Mouse (Mus musculus) right cerebral cortex, adult 18-20 months (tissue): ENCODE results near the gene Mast4.
"Not testable (repeated sequence)": the region's sequence is repeated elsewhere in the genome, so short reads cannot be mapped to it uniquely, and the experiment has no call there.

Experiments
- DNase-seq: peaks from one replicate; pipeline ENCODE4 v3.0.0; 2022; ENCODE audit warnings: mixed read lengths

Mast4 gene

GRCm38 (mm10) chr13:103334392-103334686 lies at the start of gene Mast4:
Gene Mast4, minus strand, starts transcription at chr13:103334497.
- DNase-seq: peak; percentile 94

- DNase-seq: no peak
Observed at GRCm38 (mm10) chr13:103374495-103374894, 40.2 kb upstream of the Mast4 start.

GRCm38 (mm10) chr13:103369194-103369593 lies 34.9 kb upstream of the Mast4 start:
- peak; percentile 70 for DNase-seq

- DNase-seq: no peak
Observed at GRCm38 (mm10) chr13:103363181-103363580, 28.9 kb upstream of the Mast4 start.

GRCm38 (mm10) chr13:103357415-103357814 lies 23.1 kb upstream of the Mast4 start:
- not testable (repeated sequence) for DNase-seq

- DNase-seq: not testable (repeated sequence)
Observed at GRCm38 (mm10) chr13:103356909-103357308, 22.6 kb upstream of the Mast4 start.

GRCm38 (mm10) chr13:103354737-103355136 lies 20.4 kb upstream of the Mast4 start:
- DNase-seq: no peak

GRCm38 (mm10) chr13:103344749-103345148 lies 10.5 kb upstream of the Mast4 start:
- DNase-seq: no peak

- no peak for DNase-seq
Observed at GRCm38 (mm10) chr13:103344006-103344720, 9.9 kb upstream of the Mast4 start.

GRCm38 (mm10) chr13:103341031-103341430 lies 6.7 kb upstream of the Mast4 start:
- peak; percentile 68 for DNase-seq

- DNase-seq: no peak
Observed at GRCm38 (mm10) chr13:103338616-103339015, 4.3 kb upstream of the Mast4 start.

GRCm38 (mm10) chr13:103336237-103336636 lies 1.9 kb upstream of the Mast4 start:
- no peak for DNase-seq

- no peak for DNase-seq
Observed at GRCm38 (mm10) chr13:103334723-103335458, 594 bp upstream of the Mast4 start.

- DNase-seq: peak; percentile 65
Observed at GRCm38 (mm10) chr13:103333601-103334391, 501 bp downstream of the Mast4 start.

- no peak for DNase-seq
Observed at GRCm38 (mm10) chr13:103333153-103333552, 1.1 kb downstream of the Mast4 start.

GRCm38 (mm10) chr13:103332731-103333130 lies 1.6 kb downstream of the Mast4 start:
- no peak for DNase-seq

GRCm38 (mm10) chr13:103331096-103331495 lies 3.2 kb downstream of the Mast4 start:
- no peak for DNase-seq

- DNase-seq: no peak
Observed at GRCm38 (mm10) chr13:103328299-103328698, 6.0 kb downstream of the Mast4 start.

GRCm38 (mm10) chr13:103327843-103328242 lies 6.5 kb downstream of the Mast4 start:
- no peak for DNase-seq

GRCm38 (mm10) chr13:103326186-103326585 lies 8.1 kb downstream of the Mast4 start:
- no peak for DNase-seq

GRCm38 (mm10) chr13:103319881-103320280 lies 14.4 kb downstream of the Mast4 start:
- no peak for DNase-seq

- no peak for DNase-seq
Observed at GRCm38 (mm10) chr13:103319317-103319716, 15.0 kb downstream of the Mast4 start.

GRCm38 (mm10) chr13:103316777-103317367 lies 17.4 kb downstream of the Mast4 start:
- no peak for DNase-seq
